ENCODE assay signal across 22 mouse cellular contexts in genomic region chr1:120261166-120261565, GRCm38 (mm10). TPM values are rescaled to one million over a fixed set of nuclear protein-coding genes. Genes with fewer than 3 reads are reported as not detected.
DNase-seq lines count a peak whose midpoint lies in the region; ATAC-seq and TF ChIP-seq lines count a peak whose summit lies in the region.
"Had no signal": no experiment of that assay in that cellular context is flagged by ENCODE, and none has a peak within 500 bp of the region (broad histone marks: within the 10 kb centered on the region; RNA-seq: fewer than 3 reads in every experiment).

No protein-coding gene starts in this region.

- no peak overlapping the region for H3K4me2 ChIP-seq in heart, embryonic 12.5 days
- 0 out of 2 replicates have a peak overlapping the region, but pooled peaks have one; percentile 74 for H3K4me2 ChIP-seq in liver, embryonic 14.5 days (ENCODE audit: low read depth)
- H3K4me2 ChIP-seq: embryonic facial prominence, embryonic 12.5 days; forebrain, embryonic 13.5 days; heart, embryonic 11.5 days; hindbrain, embryonic 14.5 days; intestine, embryonic 15.5 days had no signal

- H3K4me3 ChIP-seq in erythroblast, embryonic 14.5 days (replicated peaks): peak overlapping the region; percentile 63
- H3K4me3 ChIP-seq in heart, adult 2 months: no peak overlapping the region
- no peak overlapping the region for H3K4me3 ChIP-seq in heart, embryonic 12.5 days
- peak overlapping the region; percentile 22; the same call in 1 of the 2 replicates for H3K4me3 ChIP-seq in G1E (ENCODE audit: low read depth, low read length)
- H3K4me3 ChIP-seq in liver, embryonic 14.5 days (ENCODE audit: insufficient read depth in 1 of 2, low read depth in 2 of 2, low read length in 2 of 2): no peak overlapping the region
- H3K4me3 ChIP-seq: embryonic facial prominence, embryonic 12.5 days; forebrain, embryonic 13.5 days; hindbrain, embryonic 10.5 days; intestine, embryonic 15.5 days had no signal

- DNase-seq in heart, adult 2 months: no peak
- no peak for DNase-seq in G1E (ENCODE audit: low spot score)
- no peak for DNase-seq in liver, embryonic 14.5 days (ENCODE audit: low read depth in 3 of 3, low spot score in 3 of 3)
- DNase-seq in thymus, postnatal 4 days: no peak
- DNase-seq in kidney, postnatal 14 days: no peak
- DNase-seq: adrenal gland, adult 2 months; adrenal gland, postnatal 25 days; B cell, adult 2 months; cerebellum, adult 11 months; cerebellum, adult 8-10 months; cerebellum, postnatal 25 days; gastrocnemius, postnatal 10 days had no signal

- 93% methylated on average over 5 of the region's 5 CpGs for WGBS in heart, adult 2 months
- 90% methylated on average over 5 of the region's 5 CpGs for WGBS in heart, embryonic 12.5 days
- 96% methylated on average over 5 of the region's 5 CpGs for WGBS in liver, embryonic 14.5 days (ENCODE audit: insufficient replicate concordance)

- no peaks in the 10 kb centered on the region for H3K79me2 ChIP-seq in heart, adult 2 months (replicated peaks; ENCODE audit: control insufficient read depth, insufficient read depth, low read length)

- no peak for TF ChIP-seq CTCF in heart, adult 2 months (IDR thresholded peaks at IDR 0.05)
- no peak for TF ChIP-seq CTCF in G1E (IDR thresholded peaks at IDR 0.05; ENCODE audit: low read depth, low read length)
- TF ChIP-seq CTCF in liver, embryonic 14.5 days (IDR thresholded peaks at IDR 0.05; ENCODE audit: low read depth): no peak

- no peaks in the 10 kb centered on the region for H3K9me3 ChIP-seq in erythroblast, embryonic 14.5 days (ENCODE audit: control insufficient read depth, low read length)
- H3K9me3 ChIP-seq in heart, embryonic 12.5 days (replicated peaks): no peaks in the 10 kb centered on the region
- H3K9me3 ChIP-seq in G1E (replicated peaks): peaks cover 4% of the 10 kb centered on the region; the same call in 1 of the 2 replicates
- no peaks in the 10 kb centered on the region for H3K9me3 ChIP-seq in liver, embryonic 14.5 days (ENCODE audit: control insufficient read depth, low read length)
- H3K9me3 ChIP-seq: embryonic facial prominence, embryonic 12.5 days; forebrain, embryonic 13.5 days; hindbrain, embryonic 10.5 days; intestine, embryonic 15.5 days had no signal

- no peaks in the 10 kb centered on the region for H3K27me3 ChIP-seq in erythroblast, embryonic 14.5 days (ENCODE audit: control insufficient read depth)
- no peaks in the 10 kb centered on the region for H3K27me3 ChIP-seq in heart, adult 2 months (ENCODE audit: control insufficient read depth, insufficient read depth, low read length)
- H3K27me3 ChIP-seq in heart, embryonic 12.5 days (replicated peaks): no peaks in the 10 kb centered on the region
- H3K27me3 ChIP-seq in G1E (ENCODE audit: insufficient read depth, low read length): no peaks in the 10 kb centered on the region
- H3K27me3 ChIP-seq in liver, embryonic 14.5 days (ENCODE audit: control insufficient read depth, insufficient read depth, low read length): no peaks in the 10 kb centered on the region
- H3K27me3 ChIP-seq: embryonic facial prominence, embryonic 12.5 days; intestine, embryonic 15.5 days had no signal

- no peak overlapping the region for H3K27ac ChIP-seq in heart, adult 2 months
- H3K27ac ChIP-seq in heart, embryonic 12.5 days (ENCODE audit: poor library complexity, severe bottlenecking): no peak overlapping the region
- H3K27ac ChIP-seq in liver, embryonic 14.5 days: peak overlapping the region; percentile 90
- H3K27ac ChIP-seq: embryonic facial prominence, embryonic 12.5 days; forebrain, embryonic 13.5 days; hindbrain, embryonic 10.5 days; hindbrain, embryonic 14.5 days; intestine, embryonic 15.5 days had no signal

- no peak for TF ChIP-seq EP300 in heart, adult 2 months (IDR thresholded peaks at IDR 0.05; ENCODE audit: insufficient read depth, low read depth, low read length)
- no peak for TF ChIP-seq EP300 in liver, embryonic 14.5 days (IDR thresholded peaks at IDR 0.05; ENCODE audit: low read depth)

- ATAC-seq in erythroblast, adult 5-6 weeks (replicated peaks; ENCODE audit: low FRiP score, poor library complexity, severe bottlenecking): no peak
- no peak for ATAC-seq in heart, embryonic 12.5 days (ENCODE audit: insufficient number of reproducible peaks, low FRiP score)
- no peak for ATAC-seq in G1E (ENCODE audit: extremely low read depth, insufficient number of reproducible peaks, low FRiP score, poor library complexity, severe bottlenecking)
- no peak for ATAC-seq in liver, embryonic 14.5 days (ENCODE audit: insufficient read depth)
- ATAC-seq: CD4-positive, CD25-positive, alpha-beta regulatory T cell, adult 4 months; forebrain, embryonic 13.5 days; intestine, embryonic 15.5 days had no signal

- H3K9ac ChIP-seq in heart, adult 2 months (ENCODE audit: low read depth, low read length): no peak overlapping the region
- H3K9ac ChIP-seq in heart, embryonic 12.5 days: no peak overlapping the region
- H3K9ac ChIP-seq in liver, embryonic 14.5 days (replicated peaks): peak overlapping the region; percentile 62
- H3K9ac ChIP-seq: embryonic facial prominence, embryonic 12.5 days; forebrain, embryonic 13.5 days; hindbrain, embryonic 14.5 days; intestine, embryonic 15.5 days had no signal

- H3K4me1 ChIP-seq in erythroblast, embryonic 14.5 days (ENCODE audit: control insufficient read depth): peaks cover 100% of the 10 kb centered on the region
- peaks cover 5% of the 10 kb centered on the region; the same call in 1 of the 2 replicates for H3K4me1 ChIP-seq in heart, adult 2 months (ENCODE audit: control insufficient read depth, insufficient read depth, low read length)
- peaks cover 36% of the 10 kb centered on the region for H3K4me1 ChIP-seq in heart, embryonic 12.5 days (replicated peaks)
- peaks cover 87% of the 10 kb centered on the region for H3K4me1 ChIP-seq in G1E (ENCODE audit: insufficient read depth, low read depth, low read length)
- peaks cover 71 to 78% of the 10 kb centered on the region in 2 experiments for H3K4me1 ChIP-seq in liver, embryonic 14.5 days (replicated peaks; ENCODE audit: control insufficient read depth in 2 of 2, insufficient read depth in 2 of 2, low read length in 1 of 2)

- H3K36me3 ChIP-seq in erythroblast, embryonic 14.5 days (ENCODE audit: control insufficient read depth): peaks cover 100% of the 10 kb centered on the region
- no peaks in the 10 kb centered on the region for H3K36me3 ChIP-seq in heart, adult 2 months (ENCODE audit: control insufficient read depth, insufficient read depth, low read length)
- H3K36me3 ChIP-seq in heart, embryonic 12.5 days: no peaks in the 10 kb centered on the region
- peaks cover 53% of the 10 kb centered on the region for H3K36me3 ChIP-seq in G1E (replicated peaks)
- peaks cover 14% of the 10 kb centered on the region for H3K36me3 ChIP-seq in liver, embryonic 14.5 days (replicated peaks; ENCODE audit: control insufficient read depth, insufficient read depth, low read depth)
- H3K36me3 ChIP-seq: embryonic facial prominence, embryonic 12.5 days; hindbrain, embryonic 10.5 days; intestine, embryonic 15.5 days had no signal

- TF ChIP-seq POLR2A in heart, adult 2 months (IDR thresholded peaks at IDR 0.05; ENCODE audit: insufficient read depth, low read depth, low read length): peak; percentile 70

- intact Hi-C loops in heart, adult 2 months (cut with DNase I): no loop called here

RNA-seq across cellular contexts. Expression of gene Steap3, which starts 11.3 kb away (rescaled TPM):
- 29.2 and 33.0 TPM in 2 replicates for polyA plus RNA-seq in erythroblast, embryonic 14.5 days (2012)
- 6.3 and 11.7 TPM in 2 replicates for total RNA-seq in erythroblast, adult 5-6 weeks (2015; ENCODE audit: low replicate concordance)
- 6.1 and 6.4 TPM in 2 replicates for total RNA-seq in erythroblast, adult 5-6 weeks (2017; ENCODE audit: low replicate concordance)
- 10 to 100 TPM; 25.2 to 27.9 TPM for total RNA-seq in heart, adult 2 months (2021)
- 54.9 and 70.5 TPM in 2 replicates for polyA plus RNA-seq in heart, adult 2 months (2012; rRNA removed)
- 14.2 and 16.0 TPM in 2 replicates for polyA plus RNA-seq in heart, embryonic 12.5 days (2016; fragmentation: Nextera tagmentation; extraction: Ambion mirVana)
- total RNA-seq in G1E (2014; fragmentation: Nextera tagmentation) (25.3 and 28.5 TPM in 2 replicates), G1E (2017) (10.2 and 11.8 TPM in 2 replicates)
- polyA plus RNA-seq in G1E (2012): 67.2 and 71.7 TPM in 2 replicates
- polyA plus RNA-seq in liver, embryonic 14.5 days (2012; rRNA removed): 38.8 and 42.2 TPM in 2 replicates
- polyA plus RNA-seq in liver, embryonic 14.5 days (2014; fragmentation: Nextera tagmentation; extraction: Ambion mirVana): 39.1 and 46.2 TPM in 2 replicates
- polyA plus RNA-seq: CD4-positive, CD25-positive, alpha-beta regulatory T cell, adult 4 months had no signal

Comparison
In these comparisons a context has a peak if more than half of its experiments do, and no peak if none do; other contexts are left out.
1. H3K4me3 ChIP-seq: peak in erythroblast, embryonic 14.5 days (single experiment) and G1E (single experiment); none in heart, adult 2 months (single experiment), heart, embryonic 12.5 days (single experiment) and liver, embryonic 14.5 days (0 of 2).